Mouse (Mus musculus) erythroblast, embryonic 14.5 days (primary cell): ENCODE results near the gene Frmpd3.

Source experiments
- GATA1 ChIP-seq: IDR thresholded peaks from 2 replicates; pipeline ENCODE4 v1.6.1; 2012; ENCODE audit warnings: low read length, inconsistent platforms, mixed read lengths
- TAL1 ChIP-seq: IDR thresholded peaks from 3 replicates; pipeline ENCODE4 v1.6.1; 2012; ENCODE audit warnings: low read length, inconsistent platforms, mixed read lengths

DNA sequence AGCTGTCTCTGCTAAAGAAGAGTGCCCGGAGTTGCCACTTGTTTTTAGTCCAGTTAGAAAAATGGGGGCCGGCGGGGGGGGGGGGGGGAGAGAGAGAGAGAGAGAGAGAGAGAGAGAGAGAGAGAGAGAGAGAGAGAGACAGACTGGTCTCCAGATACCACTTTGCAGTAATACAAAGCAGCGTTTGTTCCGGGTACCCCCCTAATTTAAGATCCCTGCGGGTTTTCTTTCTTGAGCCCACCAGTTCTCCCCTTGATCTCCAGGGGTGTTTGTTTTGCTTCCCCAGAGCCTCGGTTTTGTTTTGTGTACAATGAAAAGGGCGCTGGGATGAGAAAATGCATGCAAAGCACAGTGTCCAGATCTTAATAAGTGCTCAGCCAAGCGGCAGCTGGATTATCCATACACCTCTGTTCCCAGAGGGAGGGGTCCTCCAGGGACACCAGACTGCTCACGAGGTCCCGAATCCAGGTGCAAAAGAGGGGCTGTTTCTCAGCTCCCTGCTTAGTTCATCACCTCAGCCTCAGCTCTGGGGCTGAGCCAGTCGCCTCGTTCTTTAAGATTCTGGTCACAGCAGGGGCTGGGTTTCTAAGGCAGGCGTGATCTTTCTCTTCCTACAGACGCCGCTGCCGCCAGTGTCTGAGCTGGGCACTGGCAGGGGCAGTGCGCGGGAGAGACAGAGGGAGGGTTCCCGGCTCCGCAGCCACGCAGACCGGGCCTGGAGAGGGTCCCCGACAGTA lies at the start of gene Frmpd3:
- TF ChIP-seq TAL1, result no peak
- no peak for TF ChIP-seq GATA1
